Comparison of ENCODE assay signal across 16 mouse cellular contexts in the genomic region with DNA sequence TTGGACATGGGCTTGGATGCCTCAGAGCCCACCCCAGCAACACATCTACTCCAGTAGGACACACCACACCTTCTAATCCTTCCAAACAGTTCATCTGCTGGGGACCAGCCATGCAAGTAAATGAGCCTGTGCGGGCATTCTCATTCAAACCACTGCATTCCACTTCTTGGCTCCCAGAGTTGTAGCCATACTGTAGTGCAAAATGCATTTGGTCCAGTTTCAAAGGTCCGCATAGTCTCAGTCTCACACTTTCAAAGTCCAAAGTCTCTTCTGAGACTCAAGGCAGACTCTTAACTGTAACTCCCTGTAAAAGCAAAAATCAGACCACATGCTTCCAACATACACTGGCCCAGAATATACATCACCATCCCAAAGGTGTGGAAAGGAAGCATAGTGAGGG.
"Had no signal": no experiment of that assay in that cellular context is flagged by ENCODE, and none has a peak within 500 bp of the region (broad histone marks: within the 10 kb centered on the region; RNA-seq: fewer than 3 reads in every experiment).

No protein-coding gene starts in this region.

- H3K27me3 ChIP-seq: lung, embryonic 15.5 days; midbrain, embryonic 13.5 days; midbrain, embryonic 15.5 days; neural tube, embryonic 12.5 days had no signal

- ATAC-seq: lung, postnatal 0 days; midbrain, embryonic 13.5 days; midbrain, embryonic 15.5 days had no signal

- DNase-seq: lung, adult 2 months; lung, postnatal 14 days; lung, postnatal 36 days; right cerebral cortex, postnatal 14 days; spleen, adult 18-20 months; thymus, adult 18-20 months; thymus, postnatal 14 days; thymus, postnatal 36 days had no signal

- H3K4me1 ChIP-seq: lung, embryonic 15.5 days; midbrain, embryonic 13.5 days; midbrain, embryonic 15.5 days; neural tube, embryonic 12.5 days had no signal

- H3K4me2 ChIP-seq: lung, embryonic 15.5 days; midbrain, embryonic 11.5 days; midbrain, embryonic 13.5 days; midbrain, embryonic 15.5 days; neural tube, embryonic 12.5 days had no signal

- H3K4me3 ChIP-seq: lung, embryonic 15.5 days; megakaryocyte, embryonic 14.5 days; midbrain, embryonic 13.5 days; midbrain, embryonic 15.5 days; neural tube, embryonic 12.5 days had no signal

- H3K9me3 ChIP-seq: lung, embryonic 15.5 days; megakaryocyte, embryonic 14.5 days; midbrain, embryonic 13.5 days; midbrain, embryonic 15.5 days; neural tube, embryonic 12.5 days had no signal

- H3K27ac ChIP-seq: lung, embryonic 15.5 days; macrophage; midbrain, embryonic 13.5 days; midbrain, embryonic 15.5 days; neural tube, embryonic 12.5 days had no signal

- H3K36me3 ChIP-seq: lung, embryonic 15.5 days; midbrain, embryonic 13.5 days; midbrain, embryonic 15.5 days; neural tube, embryonic 12.5 days had no signal

- H3K9ac ChIP-seq: lung, embryonic 15.5 days; midbrain, embryonic 13.5 days; midbrain, embryonic 15.5 days; neural tube, embryonic 12.5 days had no signal
